Mouse (Mus musculus): ENCODE results near the gene Nat8. TPM values are rescaled to one million over a fixed set of nuclear protein-coding genes. Genes with fewer than 3 reads are reported as not detected.
A peak's percentile ranks its signal among the peaks of the same experiment; 100 is the strongest.
"Not testable (repeated sequence)": the region's sequence is repeated elsewhere in the genome, so short reads cannot be mapped to it uniquely, and the experiment has no call there.

The Nat8 gene
- polyA plus RNA-seq, 1 experiment from 2014 or later = not detected

GRCm38 (mm10) chr6:85851062-85851773, 19.3 kb upstream of the Nat8 start:
- no peak overlapping the region for H3K9ac ChIP-seq
- no peaks in the 10 kb centered on the region for H3K36me3 ChIP-seq
- no peaks in the 10 kb centered on the region for H3K27me3 ChIP-seq
- no peaks in the 10 kb centered on the region for H3K9me3 ChIP-seq
- WGBS = 91% methylated on average over 7 of the region's 7 CpGs
- H3K27ac ChIP-seq = no peak overlapping the region
- H3K4me1 ChIP-seq = no peaks in the 10 kb centered on the region
- no peak overlapping the region for H3K4me2 ChIP-seq (replicated peaks)
- no peak for ATAC-seq (ENCODE audit: low FRiP score, low read depth)
- no peak overlapping the region for H3K4me3 ChIP-seq

GRCm38 (mm10) chr6:85849240-85849639, 17.4 kb upstream of the Nat8 start:
- no peak overlapping the region for H3K27ac ChIP-seq
- ATAC-seq (ENCODE audit: low FRiP score, low read depth) = no peak

DNA sequence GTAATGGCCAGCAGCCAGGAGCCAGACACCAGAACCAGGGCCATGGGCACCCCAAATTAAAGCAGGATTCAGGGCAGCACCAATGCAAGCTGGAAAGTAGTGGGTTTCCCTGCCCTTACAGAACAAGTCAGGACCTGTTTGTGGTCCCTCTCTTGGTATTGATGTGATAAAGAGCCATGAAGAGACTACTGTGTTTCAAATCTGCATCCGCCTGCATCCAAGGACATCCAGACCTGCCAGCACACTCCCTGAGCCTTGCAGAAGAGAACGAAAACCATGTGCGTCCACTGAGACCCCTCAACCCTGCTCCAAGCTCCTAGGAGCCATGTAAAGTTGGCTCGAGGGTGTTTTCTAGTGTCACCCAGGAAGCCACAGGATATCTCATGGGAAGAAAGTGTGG, 16.3 kb upstream of the Nat8 start:
- H3K9ac ChIP-seq = no peak overlapping the region
- 82% methylated on average over 4 of the region's 4 CpGs for WGBS

More at GRCm38 (mm10) chr6:85849240-85849639, 17.4 kb upstream of the Nat8 start:
- no peaks in the 10 kb centered on the region for H3K9me3 ChIP-seq
- H3K4me3 ChIP-seq = no peak overlapping the region
- no peaks in the 10 kb centered on the region for H3K36me3 ChIP-seq
- H3K9ac ChIP-seq = no peak overlapping the region
- H3K4me2 ChIP-seq (replicated peaks) = no peak overlapping the region
- H3K4me1 ChIP-seq = no peaks in the 10 kb centered on the region
- no peaks in the 10 kb centered on the region for H3K27me3 ChIP-seq
- WGBS = 47% methylated on average over 2 of the region's 2 CpGs

GRCm38 (mm10) chr6:85846921-85847320, 15.0 kb upstream of the Nat8 start:
- Histone ChIP-seq H3K36me3 (no peaks in the 10 kb centered on the region), H3K9ac (no peak overlapping the region), H3K9me3 (no peaks in the 10 kb centered on the region), H3K4me2 (replicated peaks) (no peak overlapping the region), H3K27ac (no peak overlapping the region), H3K4me1 (no peaks in the 10 kb centered on the region), H3K27me3 (no peaks in the 10 kb centered on the region), H3K4me3 (no peak overlapping the region)
- ATAC-seq (ENCODE audit: low FRiP score, low read depth) = no peak
- 52% methylated on average over 1 of the region's 1 CpGs for WGBS

More for the DNA sequence above, 16.3 kb upstream of the Nat8 start:
- no peak overlapping the region for H3K4me2 ChIP-seq (replicated peaks)
- H3K27me3 ChIP-seq = no peaks in the 10 kb centered on the region
- no peaks in the 10 kb centered on the region for H3K36me3 ChIP-seq
- ATAC-seq (ENCODE audit: low FRiP score, low read depth) = no peak
- no peaks in the 10 kb centered on the region for H3K4me1 ChIP-seq
- H3K9me3 ChIP-seq = no peaks in the 10 kb centered on the region
- no peak overlapping the region for H3K27ac ChIP-seq
- no peak overlapping the region for H3K4me3 ChIP-seq

GRCm38 (mm10) chr6:85843677-85844458, 12.0 kb upstream of the Nat8 start:
- H3K27ac ChIP-seq; H3K4me3 ChIP-seq; H3K27me3 ChIP-seq; H3K36me3 ChIP-seq; H3K4me1 ChIP-seq; H3K9ac ChIP-seq; H3K9me3 ChIP-seq; ATAC-seq (ENCODE audit: low FRiP score, low read depth); H3K4me2 ChIP-seq (replicated peaks): not testable (repeated sequence)
- WGBS = 80% methylated on average over 25 of the region's 25 CpGs

DNA sequence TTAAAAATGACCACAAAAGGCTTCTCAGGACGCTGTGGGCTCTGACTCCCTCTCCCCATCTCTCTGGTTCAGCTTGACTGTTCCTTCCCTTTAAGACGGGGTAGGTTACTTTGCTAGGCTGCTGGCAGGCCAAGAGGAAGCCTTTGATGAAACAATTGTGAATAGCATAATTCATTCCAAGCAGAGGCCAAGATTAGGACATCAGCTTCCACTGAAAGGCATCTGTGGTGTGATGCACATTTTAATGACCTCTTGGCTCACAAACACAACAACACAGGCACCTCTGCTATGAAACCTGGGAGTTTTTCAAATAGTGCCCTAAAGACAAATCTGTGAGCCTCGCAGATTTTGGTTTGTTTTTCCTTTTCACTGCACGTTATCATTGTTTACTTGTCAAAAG, 8.1 kb upstream of the Nat8 start:
- no peaks in the 10 kb centered on the region for H3K4me1 ChIP-seq
- H3K9me3 ChIP-seq = no peaks in the 10 kb centered on the region
- no peak overlapping the region for H3K27ac ChIP-seq
- H3K4me2 ChIP-seq (replicated peaks) = no peak overlapping the region
- H3K9ac ChIP-seq = no peak overlapping the region
- no peaks in the 10 kb centered on the region for H3K36me3 ChIP-seq
- ATAC-seq (ENCODE audit: low FRiP score, low read depth) = no peak
- H3K27me3 ChIP-seq = no peaks in the 10 kb centered on the region
- WGBS = 52% methylated on average over 4 of the region's 4 CpGs
- H3K4me3 ChIP-seq = no peak overlapping the region

GRCm38 (mm10) chr6:85838674-85839073, 6.8 kb upstream of the Nat8 start:
- Histone ChIP-seq H3K36me3 (no peaks in the 10 kb centered on the region), H3K4me3 (no peak overlapping the region), H3K27me3 (no peaks in the 10 kb centered on the region), H3K9ac (no peak overlapping the region), H3K4me1 (no peaks in the 10 kb centered on the region), H3K4me2 (replicated peaks) (no peak overlapping the region), H3K9me3 (no peaks in the 10 kb centered on the region), H3K27ac (no peak overlapping the region)
- 81% methylated on average over 8 of the region's 8 CpGs for WGBS
- no peak for ATAC-seq (ENCODE audit: low FRiP score, low read depth)

GRCm38 (mm10) chr6:85837307-85837706, 5.4 kb upstream of the Nat8 start:
- H3K4me2 ChIP-seq (replicated peaks) = peak overlapping the region; percentile 40
- not testable (repeated sequence) for H3K27me3 ChIP-seq, H3K9me3 ChIP-seq, H3K36me3 ChIP-seq, H3K9ac ChIP-seq, H3K4me3 ChIP-seq, H3K4me1 ChIP-seq, H3K27ac ChIP-seq
- ATAC-seq (ENCODE audit: low FRiP score, low read depth) = peak; percentile 57; the same call in 1 of the 2 replicates
- WGBS = 8% methylated on average over 12 of the region's 12 CpGs

GRCm38 (mm10) chr6:85836827-85837226, 4.9 kb upstream of the Nat8 start:
- WGBS = 28% methylated on average over 9 of the region's 9 CpGs
- not testable (repeated sequence) for ATAC-seq (ENCODE audit: low FRiP score, low read depth); H3K27ac ChIP-seq; H3K4me2 ChIP-seq (replicated peaks); H3K9ac ChIP-seq; H3K9me3 ChIP-seq; H3K36me3 ChIP-seq; H3K4me3 ChIP-seq; H3K27me3 ChIP-seq; H3K4me1 ChIP-seq

GRCm38 (mm10) chr6:85836098-85836497, 4.2 kb upstream of the Nat8 start:
- H3K4me2 ChIP-seq (replicated peaks); H3K4me3 ChIP-seq; H3K9me3 ChIP-seq; H3K27me3 ChIP-seq; H3K9ac ChIP-seq; H3K4me1 ChIP-seq; ATAC-seq (ENCODE audit: low FRiP score, low read depth); H3K27ac ChIP-seq; H3K36me3 ChIP-seq: not testable (repeated sequence)
- 81% methylated on average over 5 of the region's 5 CpGs for WGBS

DNA sequence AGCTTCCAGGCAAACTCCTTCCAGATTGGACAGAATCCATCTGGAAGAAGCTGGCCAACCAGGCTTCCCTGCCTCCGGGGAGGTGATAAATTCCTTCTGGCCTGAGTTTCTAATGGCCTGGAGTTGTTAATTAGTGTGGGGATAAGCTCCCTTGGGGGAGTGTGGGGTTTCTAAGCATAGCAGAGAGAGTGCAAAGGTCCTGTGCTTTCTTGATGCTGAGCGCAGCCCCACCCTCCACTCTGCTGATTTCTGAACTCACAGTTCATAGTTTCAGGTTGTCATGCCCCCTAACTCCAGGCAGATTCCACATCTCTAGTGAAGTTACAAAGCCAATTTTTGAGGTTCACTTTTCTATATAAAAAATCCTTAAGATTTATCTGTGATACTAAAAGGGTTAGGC, 3.2 kb upstream of the Nat8 start:
- WGBS = 59% methylated on average over 1 of the region's 2 CpGs
- not testable (repeated sequence) for H3K9ac ChIP-seq; H3K4me3 ChIP-seq; H3K9me3 ChIP-seq; H3K27me3 ChIP-seq; H3K27ac ChIP-seq; ATAC-seq (ENCODE audit: low FRiP score, low read depth); H3K4me2 ChIP-seq (replicated peaks); H3K4me1 ChIP-seq; H3K36me3 ChIP-seq

DNA sequence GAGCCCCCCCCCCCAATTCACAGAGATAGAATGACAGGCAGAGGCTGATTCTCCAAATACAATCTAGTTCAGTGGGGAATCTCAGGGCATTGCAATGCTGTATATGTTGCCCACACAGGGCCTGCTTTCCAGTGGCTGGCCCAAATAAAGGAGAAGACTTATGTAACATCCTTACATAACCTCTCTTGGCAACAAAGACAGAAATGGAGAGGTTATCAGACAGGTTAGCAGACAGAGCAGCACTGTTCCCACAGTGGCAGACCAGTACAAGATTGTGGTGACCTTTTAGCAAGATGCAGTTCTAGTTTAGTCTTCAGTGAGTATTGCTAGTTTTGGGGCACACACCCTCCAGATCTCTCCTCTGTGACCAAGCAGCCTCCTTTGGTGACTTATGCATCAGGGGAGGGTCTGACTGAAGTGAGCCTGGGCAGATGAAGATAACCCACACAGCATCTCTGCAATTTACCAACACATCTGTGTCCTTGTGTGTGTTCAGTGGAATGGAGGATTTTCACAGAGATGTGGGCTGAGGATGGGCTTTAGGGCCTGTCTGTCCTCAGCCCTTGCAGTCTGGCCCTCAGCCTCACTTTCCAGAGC, 2.7 kb upstream of the Nat8 start:
- not testable (repeated sequence) for H3K36me3 ChIP-seq; H3K9ac ChIP-seq; H3K4me1 ChIP-seq; H3K4me3 ChIP-seq; H3K4me2 ChIP-seq (replicated peaks); ATAC-seq (ENCODE audit: low FRiP score, low read depth); H3K27ac ChIP-seq; H3K27me3 ChIP-seq; H3K9me3 ChIP-seq

Measured in limb, embryonic 13.5 days (tissue).